Mouse (Mus musculus) left cerebral cortex, adult 11 months (tissue): ENCODE measurements around the gene Akr1c6.
"Not testable (repeated sequence)": the region's sequence is repeated elsewhere in the genome, so short reads cannot be mapped to it uniquely, and the experiment has no call there.

ENCODE experiments used
- DNase-seq: peaks from one replicate; pipeline ENCODE4 v3.0.0; 2022; ENCODE audit warnings: low spot score

Akr1c6 gene

GRCm38 (mm10) chr13:4434006-4434405, at the start of gene Akr1c6:
TSS of gene Akr1c6 (plus strand) at chr13:4434306.
- DNase-seq, result no peak

- DNase-seq, result no peak
Observed at GRCm38 (mm10) chr13:4384918-4385317, 49.2 kb upstream of the Akr1c6 start.

DNA sequence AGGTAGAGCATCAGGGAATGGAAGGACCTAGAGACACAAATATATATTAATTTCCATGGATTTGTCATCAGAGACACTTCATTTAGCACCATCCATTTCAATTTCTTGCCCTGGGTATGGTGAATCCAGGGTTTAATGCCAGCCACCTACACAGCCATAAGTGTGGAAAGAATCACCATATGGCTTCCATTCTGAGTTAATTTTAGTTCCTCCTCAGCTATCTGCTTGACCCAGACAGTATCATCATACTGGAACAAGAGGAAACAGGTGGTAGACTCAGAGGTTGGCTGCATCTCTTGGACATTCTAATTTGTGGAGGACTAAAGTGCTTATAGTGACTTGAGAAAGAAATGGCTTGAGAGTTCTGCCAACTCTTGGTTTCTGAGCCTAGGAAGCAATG, 48.6 kb upstream of the Akr1c6 start:
- peak; percentile 6 for DNase-seq

DNA sequence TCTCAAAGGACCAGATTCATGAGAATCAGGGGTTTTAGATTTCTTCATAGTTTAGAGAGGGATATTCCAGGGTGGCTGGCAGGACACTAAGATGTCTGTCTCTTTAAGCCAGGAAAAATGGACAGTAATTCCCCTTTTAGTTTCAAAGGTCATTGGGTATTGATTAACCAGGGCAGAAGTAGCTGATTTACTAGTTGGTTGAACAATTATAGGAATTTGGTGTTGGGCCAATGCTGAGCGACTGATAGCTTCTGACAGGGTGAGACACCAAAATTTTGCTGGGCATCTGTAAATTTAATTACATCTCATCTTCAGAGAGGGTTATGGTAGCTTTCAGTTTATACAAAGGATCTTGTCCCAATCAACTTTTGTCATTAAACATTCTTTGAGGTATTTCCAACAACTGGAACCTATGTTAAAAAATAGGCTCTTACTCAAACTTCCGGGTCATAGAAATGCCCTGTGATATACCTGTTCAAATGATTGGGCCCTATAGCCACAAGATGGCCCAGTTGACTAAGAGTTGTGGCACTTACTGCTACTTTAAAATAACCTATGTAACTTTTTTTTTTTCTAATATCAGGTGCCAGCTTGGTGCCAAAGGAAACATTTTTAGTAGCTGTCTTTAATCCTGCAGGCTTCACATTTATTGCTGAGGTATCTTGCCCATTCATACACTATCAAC, 45.2 kb upstream of the Akr1c6 start:
- no peak for DNase-seq

DNA sequence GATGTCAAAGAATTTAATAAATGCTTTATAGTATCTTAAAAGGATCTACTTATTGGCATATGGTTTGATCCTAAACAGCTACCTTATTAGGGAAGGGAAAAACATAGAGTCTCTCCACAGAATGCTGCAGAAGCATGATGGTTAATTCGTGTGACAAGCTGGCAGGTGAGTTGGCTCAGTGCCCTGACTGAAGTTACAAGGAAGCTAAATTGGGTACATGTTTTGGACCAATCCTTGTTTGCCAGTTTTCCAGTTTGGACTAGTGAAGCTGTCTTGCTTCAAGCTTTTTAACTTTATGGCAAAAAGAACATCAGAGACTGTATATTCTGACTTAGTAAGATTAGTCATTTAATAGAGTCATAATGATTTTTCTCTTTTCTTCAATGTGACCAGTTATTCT, 33.7 kb upstream of the Akr1c6 start:
- not testable (repeated sequence) for DNase-seq

- no peak for DNase-seq
Observed at GRCm38 (mm10) chr13:4400831-4401230, 33.3 kb upstream of the Akr1c6 start.

- DNase-seq, result no peak
Observed at GRCm38 (mm10) chr13:4402221-4402620, 31.9 kb upstream of the Akr1c6 start.

- DNase-seq, result no peak
Observed at GRCm38 (mm10) chr13:4404726-4405125, 29.4 kb upstream of the Akr1c6 start.

DNA sequence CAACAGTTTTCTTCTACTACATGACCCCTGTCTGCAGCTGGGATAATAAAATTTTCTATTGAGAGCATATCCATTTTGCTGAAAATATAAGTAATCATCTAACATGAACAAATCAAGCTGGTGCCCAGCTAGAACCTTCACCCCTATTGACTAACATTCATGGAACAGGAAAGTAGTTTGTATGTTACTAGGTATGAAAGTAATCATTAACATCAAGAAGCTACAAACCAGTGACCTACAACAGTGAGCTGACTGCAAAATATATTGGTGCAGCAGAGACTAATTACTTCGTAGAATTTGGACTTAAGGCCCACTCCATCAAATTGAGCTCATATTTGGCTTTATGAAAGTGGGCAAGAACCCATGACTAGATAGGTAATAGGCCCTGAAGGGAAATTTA, 27.3 kb upstream of the Akr1c6 start:
- no peak for DNase-seq

- DNase-seq, result no peak
Observed at GRCm38 (mm10) chr13:4428558-4428957, 5.5 kb upstream of the Akr1c6 start.

GRCm38 (mm10) chr13:4429034-4429433, 5.1 kb upstream of the Akr1c6 start:
- DNase-seq, result no peak

GRCm38 (mm10) chr13:4431129-4431528, 3.0 kb upstream of the Akr1c6 start:
- no peak for DNase-seq

GRCm38 (mm10) chr13:4465641-4466040, 31.5 kb downstream of the Akr1c6 start:
- no peak for DNase-seq

DNA sequence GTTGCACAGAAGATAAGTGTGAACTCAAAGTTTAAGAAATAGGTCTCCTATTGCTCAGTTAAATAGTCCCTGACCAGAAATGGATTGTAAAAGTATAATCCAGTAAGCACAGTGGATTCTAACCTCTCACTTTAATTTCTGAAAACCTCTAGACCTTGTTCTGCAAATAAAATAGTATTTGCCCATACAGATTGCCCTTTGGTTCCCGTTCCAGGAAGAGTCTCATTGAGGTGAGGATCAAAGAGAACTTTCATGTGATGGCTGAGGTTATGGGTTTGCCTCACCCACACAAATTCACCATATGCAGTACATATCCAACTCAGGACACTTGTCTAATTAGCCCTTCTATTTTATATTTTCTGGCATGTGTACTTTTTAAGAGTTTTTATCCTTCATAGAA, 33.8 kb downstream of the Akr1c6 start:
- DNase-seq, result no peak
